Comparison of ENCODE assay signal across 8 mouse cellular contexts in genomic region chr5:73006784-73007581, GRCm38 (mm10). TPM values are rescaled to one million over a fixed set of nuclear protein-coding genes. Genes with fewer than 3 reads are reported as not detected.
A peak's percentile ranks its signal among the peaks of the same experiment; 100 is the strongest.
DNase-seq lines count a peak whose midpoint lies in the region; ATAC-seq and TF ChIP-seq lines count a peak whose summit lies in the region.

Gene Slc10a4, plus strand, starts transcription at chr5:73006883.

- H3K27ac ChIP-seq in liver, adult 2 months (replicated peaks; ENCODE audit: insufficient read depth, low read depth, low read length) = no peak within 1 kb of the TSS
- H3K27ac ChIP-seq in heart, embryonic 14.5 days (replicated peaks in 1 of 2; ENCODE audit: control insufficient read depth in 1 of 2, insufficient read depth in 1 of 2, low read depth in 2 of 2, low read length in 2 of 2) = no peak within 1 kb of the TSS
- H3K27ac ChIP-seq in limb, embryonic 11.5 days (replicated peaks; ENCODE audit: low read depth, low read length) = no peak within 1 kb of the TSS
- 0 out of 2 replicates have a peak within 1 kb of the TSS, but pooled peaks have one; percentile 8 for H3K27ac ChIP-seq in midbrain, embryonic 15.5 days

- H3K9me3 ChIP-seq in heart, embryonic 14.5 days (ENCODE audit: control insufficient read depth, low read length) = no peaks in the 10 kb centered on the region
- H3K9me3 ChIP-seq in limb, embryonic 11.5 days (ENCODE audit: control insufficient read depth, low read length) = no peaks in the 10 kb centered on the region
- H3K9me3 ChIP-seq in midbrain, embryonic 15.5 days = no peaks in the 10 kb centered on the region

- 0 out of 2 replicates have a peak, but pooled peaks have one; percentile 56 for ATAC-seq in heart, embryonic 14.5 days (ENCODE audit: insufficient number of reproducible peaks, insufficient read depth, low FRiP score, low read depth)
- peak; percentile 39; the same call in 1 of the 2 replicates for ATAC-seq in limb, embryonic 11.5 days (ENCODE audit: insufficient number of reproducible peaks, low FRiP score, low TSS enrichment, low read depth)
- peak; percentile 93 for ATAC-seq in midbrain, embryonic 15.5 days (replicated peaks)

- H3K79me2 ChIP-seq in liver, adult 2 months (ENCODE audit: control insufficient read depth, insufficient read depth, low read length) = no peaks in the 10 kb centered on the region

- WGBS in liver, adult 2 months = 10% methylated on average over 65 of the region's 65 CpGs
- WGBS in heart, embryonic 14.5 days = 8% methylated on average over 63 of the region's 65 CpGs
- WGBS in limb, embryonic 11.5 days = 7% methylated on average over 64 of the region's 65 CpGs
- 6% methylated on average over 65 of the region's 65 CpGs for WGBS in midbrain, embryonic 15.5 days

- no peak for TF ChIP-seq POLR2A in liver, adult 2 months (IDR thresholded peaks at IDR 0.05; ENCODE audit: extremely low read depth, insufficient read depth, low read length)

- H3K36me3 ChIP-seq in liver, adult 2 months (ENCODE audit: control insufficient read depth, insufficient read depth, low read length) = no peaks in the 10 kb centered on the region
- no peaks in the 10 kb centered on the region for H3K36me3 ChIP-seq in heart, embryonic 14.5 days (ENCODE audit: control insufficient read depth, insufficient read depth, low read length)
- no peaks in the 10 kb centered on the region for H3K36me3 ChIP-seq in limb, embryonic 11.5 days (ENCODE audit: control insufficient read depth, insufficient read depth, low read length)
- no peaks in the 10 kb centered on the region for H3K36me3 ChIP-seq in midbrain, embryonic 15.5 days (replicated peaks)

- 0 out of 2 replicates have a peak, but pooled peaks cover 4% of the 10 kb centered on the region for H3K4me1 ChIP-seq in liver, adult 2 months (ENCODE audit: control insufficient read depth, insufficient read depth, low read length)
- peaks cover 0 to 4% of the 10 kb centered on the region in 2 experiments; a peak in 2 of 4 replicates for H3K4me1 ChIP-seq in heart, embryonic 14.5 days (ENCODE audit: control insufficient read depth in 2 of 2, insufficient read depth in 2 of 2, low read length in 2 of 2)
- no peaks in the 10 kb centered on the region for H3K4me1 ChIP-seq in limb, embryonic 11.5 days (ENCODE audit: control insufficient read depth, insufficient read depth, low read length)
- H3K4me1 ChIP-seq in midbrain, embryonic 15.5 days = peaks cover 5% of the 10 kb centered on the region

- H3K4me3 ChIP-seq in liver, adult 2 months (ENCODE audit: insufficient read depth, low read depth, low read length) = peak within 1 kb of the TSS; percentile 25; the same call in 1 of the 2 replicates
- peak within 1 kb of the TSS; percentile 33 to 42 for H3K4me3 ChIP-seq in heart, embryonic 14.5 days (ENCODE audit: control insufficient read depth in 1 of 2, insufficient read depth in 1 of 2, low read depth in 1 of 2, low read length in 2 of 2)
- peak within 1 kb of the TSS; percentile 28 for H3K4me3 ChIP-seq in limb, embryonic 11.5 days (ENCODE audit: low read depth, low read length)
- H3K4me3 ChIP-seq in midbrain, embryonic 15.5 days = peak within 1 kb of the TSS; percentile 50

- H3K9ac ChIP-seq in liver, adult 2 months (ENCODE audit: low read depth, low read length) = no peak within 1 kb of the TSS; the same call in 1 of the 2 replicates
- peak within 1 kb of the TSS; percentile 45 for H3K9ac ChIP-seq in heart, embryonic 14.5 days (ENCODE audit: low read length)
- H3K9ac ChIP-seq in limb, embryonic 11.5 days (ENCODE audit: low read length) = 0 out of 2 replicates have a peak within 1 kb of the TSS, but pooled peaks have one; percentile 3
- H3K9ac ChIP-seq in midbrain, embryonic 15.5 days = peak within 1 kb of the TSS; percentile 45

- peaks cover 12% of the 10 kb centered on the region for H3K27me3 ChIP-seq in liver, adult 2 months (ENCODE audit: control insufficient read depth, insufficient read depth, low read length)
- peaks cover 25% of the 10 kb centered on the region for H3K27me3 ChIP-seq in heart, embryonic 14.5 days (ENCODE audit: control insufficient read depth, insufficient read depth, low read length)
- H3K27me3 ChIP-seq in limb, embryonic 11.5 days (ENCODE audit: control insufficient read depth, insufficient read depth, low read length) = peaks cover 20% of the 10 kb centered on the region
- peaks cover 8% of the 10 kb centered on the region; the same call in 1 of the 2 replicates for H3K27me3 ChIP-seq in midbrain, embryonic 15.5 days (replicated peaks)

- no peak for DNase-seq in liver, adult 2 months (ENCODE audit: extremely low read depth, low read depth, low spot score)
- DNase-seq in liver = no peak
- DNase-seq in adrenal gland, postnatal 4 days (ENCODE audit: low spot score in 2 of 2) = no peak
- peak; percentile 59 for DNase-seq in limb, embryonic 11.5 days (ENCODE audit: low spot score)
- no peak for DNase-seq in spleen, adult 12 weeks (ENCODE audit: low spot score)
- no peak for DNase-seq in ovary, adult 18-20 months (ENCODE audit: low spot score)

- H3K4me2 ChIP-seq in heart, embryonic 14.5 days (ENCODE audit: low read length) = peak within 1 kb of the TSS; percentile 84
- peak within 1 kb of the TSS; percentile 66 for H3K4me2 ChIP-seq in limb, embryonic 11.5 days (ENCODE audit: low read depth, severe bottlenecking)
- H3K4me2 ChIP-seq in midbrain, embryonic 15.5 days = peak within 1 kb of the TSS; percentile 70

- no peak for TF ChIP-seq CTCF in liver, adult 2 months (IDR thresholded peaks at IDR 0.05; ENCODE audit: low read depth, low read length)

RNA-seq across cellular contexts. Expression of gene Slc10a4, which starts in this region (rescaled TPM):
- not detected in 2 replicates for total RNA-seq in liver, adult 2 months (2014; rRNA removed)
- polyA plus RNA-seq in liver, adult 2 months (2012; rRNA removed) = not detected in 2 replicates
- total RNA-seq in adrenal gland, postnatal 4 days (2021) = 10 to 100 TPM; 16.3 to 19.5 TPM
- polyA plus RNA-seq in heart, embryonic 14.5 days (2014; fragmentation: Nextera tagmentation; extraction: Ambion mirVana) = 0.42 and 1.7 TPM in 2 replicates
- 0.56 and 0.91 TPM in 2 replicates for polyA plus RNA-seq in limb, embryonic 11.5 days (2014; fragmentation: Nextera tagmentation; extraction: Ambion mirVana)
- 25.1 and 28.6 TPM in 2 replicates for polyA plus RNA-seq in midbrain, embryonic 15.5 days (2015; fragmentation: Nextera tagmentation; extraction: Ambion mirVana)

Comparison
In these comparisons a context has a peak if more than half of its experiments do, and no peak if none do; other contexts are left out.
1. RNA of gene Slc10a4 (total RNA-seq): 16.3 to 19.5 TPM in adrenal gland, postnatal 4 days; not detected in liver, adult 2 months; every median in the first group is over 10 times any median in the second.
2. Peak in DNase-seq, ATAC-seq, H3K4me3 ChIP-seq, H3K9ac ChIP-seq and H3K4me2 ChIP-seq in limb, embryonic 11.5 days; RNA of the gene not detected or under 1 TPM.
3. ATAC-seq: peak in every context shown above with its lines; median percentile 93 in midbrain, embryonic 15.5 days; 56 in heart, embryonic 14.5 days; 39 in limb, embryonic 11.5 days.
4. Peak in every context shown above with its lines, with median percentiles within 50 percentile points of each other: H3K4me3 ChIP-seq and H3K4me2 ChIP-seq.